Mouse (Mus musculus) adrenal gland (tissue): Measurements from ENCODE around the gene Scamp2.

Experiments
- intact Hi-C: fragments of 180-260 bp; cut with DNase I; formaldehyde crosslinking; loops from one replicate; pipeline ENCODE4 v1.15.1; 2025

Gene Scamp2

GRCm38 (mm10) chr9:57547869-57548268, 12.9 kb upstream of the Scamp2 start:
- intact Hi-C loops, result no loop called here

GRCm38 (mm10) chr9:57549186-57549585, 11.6 kb upstream of the Scamp2 start:
- intact Hi-C loops, result no loop called here

- intact Hi-C loops, result loop anchor here (5.0 kb wide), 1 partner anchor 42 kb away; no protein-coding TSS in a partner anchor
Observed at GRCm38 (mm10) chr9:57550126-57550862, 10.4 kb upstream of the Scamp2 start.

GRCm38 (mm10) chr9:57552139-57552887, 8.4 kb upstream of the Scamp2 start, which contains the start of gene Mpi:
Gene Mpi, minus strand, starts transcription at chr9:57552763.
- intact Hi-C loops, result loop anchor here (5.0 kb wide), 1 partner anchor 40 kb away; no protein-coding TSS in a partner anchor

GRCm38 (mm10) chr9:57553119-57553518, 7.6 kb upstream of the Scamp2 start:
- intact Hi-C loops, result loop anchor here (5.0 kb wide), 1 partner anchor 39 kb away; no protein-coding TSS in a partner anchor

- intact Hi-C loops, result loop anchor here (5.0 kb wide), 1 partner anchor 38 kb away; no protein-coding TSS in a partner anchor
Observed at GRCm38 (mm10) chr9:57554753-57555152, 6.0 kb upstream of the Scamp2 start.

GRCm38 (mm10) chr9:57557215-57557614, 3.5 kb upstream of the Scamp2 start:
- intact Hi-C loops, result no loop called here

- intact Hi-C loops, result no loop called here
Observed at GRCm38 (mm10) chr9:57558625-57559024, 2.1 kb upstream of the Scamp2 start.

GRCm38 (mm10) chr9:57559568-57559967, 1.2 kb upstream of the Scamp2 start:
- intact Hi-C loops, result no loop called here

GRCm38 (mm10) chr9:57560263-57560662, 480 bp upstream of the Scamp2 start:
- intact Hi-C loops, result no loop called here

GRCm38 (mm10) chr9:57561711-57562099, 962 bp downstream of the Scamp2 start:
- intact Hi-C loops, result no loop called here

GRCm38 (mm10) chr9:57562896-57563372, 2.2 kb downstream of the Scamp2 start:
- intact Hi-C loops, result no loop called here

- intact Hi-C loops, result no loop called here
Observed at GRCm38 (mm10) chr9:57564609-57565008, 3.9 kb downstream of the Scamp2 start.

- intact Hi-C loops, result no loop called here
Observed at GRCm38 (mm10) chr9:57565741-57566221, 5.0 kb downstream of the Scamp2 start.

- intact Hi-C loops, result no loop called here
Observed at GRCm38 (mm10) chr9:57566846-57567245, 6.1 kb downstream of the Scamp2 start.

GRCm38 (mm10) chr9:57568500-57568899, 7.8 kb downstream of the Scamp2 start:
- intact Hi-C loops, result no loop called here

GRCm38 (mm10) chr9:57574397-57574796, 13.7 kb downstream of the Scamp2 start:
- intact Hi-C loops, result no loop called here

GRCm38 (mm10) chr9:57575577-57575976, 14.8 kb downstream of the Scamp2 start:
- intact Hi-C loops, result no loop called here

GRCm38 (mm10) chr9:57577144-57577849, 16.6 kb downstream of the Scamp2 start:
- intact Hi-C loops, result no loop called here

GRCm38 (mm10) chr9:57584991-57585390, 24.2 kb downstream of the Scamp2 start:
- intact Hi-C loops, result loop anchor here (5.0 kb wide), 1 partner anchor 43 kb away; no protein-coding TSS in a partner anchor
